Mouse (Mus musculus) limb, embryonic 12.5 days (tissue): ENCODE data around the gene Wrap53. TPM values are rescaled to one million over a fixed set of nuclear protein-coding genes. Genes with fewer than 3 reads are reported as not detected.
A peak's percentile ranks its signal among the peaks of the same experiment; 100 is the strongest.
"Not testable (repeated sequence)": the region's sequence is repeated elsewhere in the genome, so short reads cannot be mapped to it uniquely, and the experiment has no call there.

Source experiments
- ATAC-seq: fragments of 200-750 bp; cut with Nextera tagmentation; 2 replicates; pipeline ENCODE4 v1.8.0; 2017; ENCODE audit warnings: low read depth, moderate TSS enrichment; ENCODE audit not compliant: insufficient number of reproducible peaks, insufficient read depth, low FRiP score, low TSS enrichment
- H3K27ac ChIP-seq: fragments of 300-500 bp; sonication (generic); 2 replicates; pipeline ENCODE4 v1.5.1; 2016; ENCODE audit warnings: mild to moderate bottlenecking, moderate library complexity
- H3K27me3 ChIP-seq: fragments of 300-500 bp; sonication (generic); 2 replicates; pipeline ENCODE4 v1.6.1; 2016; ENCODE audit warnings: mild to moderate bottlenecking, moderate library complexity
- H3K36me3 ChIP-seq: fragments of 300-500 bp; sonication (generic); 2 replicates; pipeline ENCODE4 v1.6.1; 2016; ENCODE audit warnings: mild to moderate bottlenecking, moderate library complexity
- H3K4me1 ChIP-seq: fragments of 300-500 bp; sonication (generic); replicated peaks from 2 replicates; pipeline ENCODE4 v1.6.1; 2016
- H3K4me2 ChIP-seq: fragments of 300-500 bp; sonication (generic); 2 replicates; pipeline ENCODE4 v1.6.1; 2016; ENCODE audit warnings: mild to moderate bottlenecking, moderate library complexity
- H3K4me3 ChIP-seq: fragments of 300-500 bp; sonication (generic); replicated peaks from 2 replicates; pipeline ENCODE4 v1.5.1; 2016; ENCODE audit warnings: mild to moderate bottlenecking
- H3K9ac ChIP-seq: fragments of 300-500 bp; sonication (generic); replicated peaks from 2 replicates; pipeline ENCODE4 v1.6.1; 2016; ENCODE audit warnings: mild to moderate bottlenecking, moderate library complexity
- H3K9me3 ChIP-seq: fragments of 300-500 bp; sonication (generic); 2 replicates; pipeline ENCODE4 v1.6.1; 2016; ENCODE audit warnings: mild to moderate bottlenecking, moderate library complexity
- WGBS: fragments of 180-500 bp; shearing (Covaris S2); methylation state at CpG from one replicate; pipeline ENCODE4 v1.1.7; 2016; 5-methylcytosine and 5-hydroxymethylcytosine counted together
- polyA plus RNA-seq: library from polyadenylated mRNA; unstranded; fragments of >200 nt; fragmentation: Nextera tagmentation; extraction: Ambion mirVana; gene quantifications from 2 replicates; pipeline ENCODE4 v1.2.1, GENCODE M21; 2016

Gene Wrap53
- polyA plus RNA-seq, 1 experiment from 2014 or later, result 39.0 TPM

DNA sequence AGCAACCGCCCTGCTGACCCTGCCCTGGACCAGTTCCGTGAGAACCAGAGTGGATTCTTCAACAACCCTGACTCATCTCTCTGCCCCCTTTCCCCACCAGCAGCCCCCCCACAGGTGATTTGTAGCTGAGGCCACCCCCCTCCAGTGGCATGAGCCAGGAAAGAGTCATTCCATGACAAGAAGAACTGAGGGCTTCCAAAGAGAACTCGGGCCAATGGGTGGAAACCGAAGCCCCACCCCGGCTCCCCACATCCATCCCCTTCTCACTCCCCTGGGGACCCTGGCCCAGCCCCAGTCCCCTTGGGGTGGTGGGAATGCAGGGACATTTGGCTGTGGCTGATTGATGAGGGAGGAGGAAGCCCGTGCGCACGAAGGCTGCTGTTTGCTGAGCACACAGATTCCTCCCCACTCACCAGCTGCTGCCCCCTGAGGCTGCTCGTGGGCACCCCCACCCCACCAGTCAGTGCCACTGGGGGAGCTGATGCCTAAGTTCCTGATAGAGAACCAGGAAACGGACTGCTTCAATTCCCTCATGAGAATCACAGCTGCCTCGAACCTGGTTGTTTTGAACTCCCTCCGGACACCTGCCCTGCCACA lies 30.9 kb downstream of the Wrap53 start, which contains the start of gene Dnah2:
TSS of gene Dnah2 (minus strand) at position 51 of the 597 bp plus-strand sequence.
- H3K36me3 ChIP-seq, result 0 out of 2 replicates have a peak, but pooled peaks cover under 1% of the 10 kb centered on the region
- no peak within 1 kb of the TSS for H3K27ac ChIP-seq
- no peak for ATAC-seq
- 35% methylated on average over 12 of the region's 12 CpGs for WGBS
- H3K9ac ChIP-seq, result no peak within 1 kb of the TSS
- peaks cover 37% of the 10 kb centered on the region for H3K4me1 ChIP-seq
- H3K4me2 ChIP-seq, result no peak within 1 kb of the TSS
- no peak within 1 kb of the TSS for H3K4me3 ChIP-seq
- peaks cover 11% of the 10 kb centered on the region for H3K27me3 ChIP-seq
- H3K9me3 ChIP-seq, result no peaks in the 10 kb centered on the region

DNA sequence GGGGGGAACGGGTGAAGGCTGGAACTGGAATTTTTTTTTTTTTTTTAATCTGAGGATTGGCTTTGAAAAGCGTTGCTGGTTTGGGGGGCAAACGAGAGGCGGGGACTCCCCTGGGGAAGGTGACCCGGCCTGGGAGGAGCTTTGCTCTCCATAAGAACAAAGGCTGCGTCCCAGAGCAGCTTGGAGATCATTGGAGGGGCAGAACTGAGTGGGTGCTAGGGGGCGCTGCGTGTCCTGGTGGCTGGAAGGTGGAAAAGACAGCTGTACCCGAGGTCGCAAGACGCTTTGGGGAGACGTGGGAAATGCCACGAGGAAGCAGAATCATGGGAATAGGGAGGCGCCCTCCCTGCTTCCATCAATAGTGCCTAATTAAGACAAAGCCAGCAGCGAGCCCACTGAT lies 33.0 kb downstream of the Wrap53 start:
- Histone ChIP-seq H3K27ac (peak overlapping the region; percentile 95), H3K9me3 (no peaks in the 10 kb centered on the region), H3K4me3 (peak overlapping the region; percentile 49), H3K27me3 (peaks cover 11% of the 10 kb centered on the region), H3K9ac (peak overlapping the region; percentile 63), H3K4me2 (peak overlapping the region; percentile 83), H3K36me3 (no peaks in the 10 kb centered on the region), H3K4me1 (peaks cover 37% of the 10 kb centered on the region)
- WGBS, result 4% methylated on average over 15 of the region's 15 CpGs
- peak; percentile 13; the same call in 1 of the 2 replicates for ATAC-seq

- Histone ChIP-seq H3K36me3 (no peaks in the 10 kb centered on the region), H3K27me3 (peaks cover 11% of the 10 kb centered on the region), H3K4me3 (peak overlapping the region; percentile 49), H3K4me1 (peaks cover 37% of the 10 kb centered on the region), H3K4me2 (peak overlapping the region; percentile 83), H3K9ac (peak overlapping the region; percentile 63), H3K27ac (peak overlapping the region; percentile 95), H3K9me3 (no peaks in the 10 kb centered on the region)
- under 1% methylated on average over 44 of the region's 44 CpGs for WGBS
- ATAC-seq, result peak; percentile 63
These were observed 33.5 kb downstream of the Wrap53 start for GRCm38 (mm10) chr11:69546423-69547053.

DNA sequence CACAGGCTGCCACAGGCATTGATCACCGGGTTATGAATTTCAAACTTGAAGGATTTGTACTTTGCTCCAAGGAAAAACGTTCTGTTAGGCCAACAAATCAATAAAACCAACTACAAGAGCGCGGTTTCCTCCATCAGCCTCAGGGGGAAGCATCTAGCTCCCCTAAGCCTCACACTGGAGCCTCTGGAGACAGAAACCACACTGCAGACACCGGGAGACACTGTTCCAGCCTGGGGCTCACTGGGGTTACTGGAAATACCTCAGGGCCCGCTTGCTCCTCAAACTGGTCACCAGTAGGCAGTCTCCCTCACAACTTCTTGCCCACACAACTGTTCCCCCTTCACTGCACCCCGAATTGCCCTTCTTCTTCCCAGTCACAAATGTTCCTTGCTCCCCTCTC lies 34.1 kb downstream of the Wrap53 start:
- peak overlapping the region; percentile 83 for H3K4me2 ChIP-seq
- no peaks in the 10 kb centered on the region for H3K9me3 ChIP-seq
- 13% methylated on average over 7 of the region's 7 CpGs for WGBS
- peaks cover 37% of the 10 kb centered on the region for H3K4me1 ChIP-seq
- peaks cover 11% of the 10 kb centered on the region for H3K27me3 ChIP-seq
- no peak for ATAC-seq
- H3K4me3 ChIP-seq, result peak overlapping the region; percentile 49
- H3K9ac ChIP-seq, result peak overlapping the region; percentile 63; the same call in 1 of the 2 replicates
- H3K36me3 ChIP-seq, result no peaks in the 10 kb centered on the region
- peak overlapping the region; percentile 95 for H3K27ac ChIP-seq

- H3K4me3 ChIP-seq, result no peak overlapping the region
- H3K4me1 ChIP-seq, result peaks cover 39% of the 10 kb centered on the region
- H3K9ac ChIP-seq, result no peak overlapping the region
- ATAC-seq, result no peak
- WGBS, result 47% methylated on average over 3 of the region's 3 CpGs
- no peak overlapping the region for H3K4me2 ChIP-seq
- H3K36me3 ChIP-seq, result no peaks in the 10 kb centered on the region
- H3K27ac ChIP-seq, result 0 out of 2 replicates have a peak overlapping the region, but pooled peaks have one; percentile 12
- H3K27me3 ChIP-seq, result peaks cover 5% of the 10 kb centered on the region
- no peaks in the 10 kb centered on the region for H3K9me3 ChIP-seq
These were observed 36.5 kb downstream of the Wrap53 start for GRCm38 (mm10) chr11:69543598-69543997.

- H3K27ac ChIP-seq, H3K27me3 ChIP-seq, H3K9me3 ChIP-seq, H3K36me3 ChIP-seq, ATAC-seq, H3K4me3 ChIP-seq, H3K9ac ChIP-seq, H3K4me2 ChIP-seq: not testable (repeated sequence)
- WGBS, result 79% methylated on average over 3 of the region's 3 CpGs
- H3K4me1 ChIP-seq, result peaks cover 42% of the 10 kb centered on the region
These were observed 38.3 kb downstream of the Wrap53 start for GRCm38 (mm10) chr11:69541741-69542140.

GRCm38 (mm10) chr11:69540700-69541099 lies 39.4 kb downstream of the Wrap53 start:
- Histone ChIP-seq H3K4me3 (no peak overlapping the region), H3K36me3 (no peaks in the 10 kb centered on the region), H3K27me3 (no peaks in the 10 kb centered on the region; the same call in 1 of the 2 replicates), H3K4me1 (peaks cover 38% of the 10 kb centered on the region), H3K9ac (no peak overlapping the region), H3K9me3 (no peaks in the 10 kb centered on the region), H3K4me2 (no peak overlapping the region), H3K27ac (no peak overlapping the region)
- no peak for ATAC-seq
- WGBS, result 92% methylated on average over 2 of the region's 2 CpGs

DNA sequence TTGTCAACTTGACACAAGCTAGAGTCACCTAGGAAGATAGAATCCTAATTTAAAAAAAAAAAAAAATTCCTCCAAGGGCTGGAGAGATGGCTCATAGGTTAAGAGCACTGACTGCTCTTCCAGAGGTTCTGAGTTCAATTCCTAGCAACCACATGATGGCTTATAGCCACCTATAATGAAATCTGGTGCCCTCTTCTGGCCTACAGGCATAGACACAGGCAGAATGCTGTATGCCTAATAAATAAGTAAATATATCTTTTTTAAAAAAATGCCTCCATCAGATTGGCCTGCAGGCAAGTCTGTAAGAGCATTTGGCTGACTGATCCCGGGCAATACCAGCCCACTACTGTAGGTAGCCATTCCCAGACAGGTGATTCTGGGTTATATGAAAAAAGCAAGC lies 45.1 kb downstream of the Wrap53 start:
- no peak for ATAC-seq
- Histone ChIP-seq H3K9ac (no peak overlapping the region), H3K4me3 (no peak overlapping the region), H3K4me2 (no peak overlapping the region), H3K27ac (no peak overlapping the region), H3K27me3 (no peaks in the 10 kb centered on the region), H3K4me1 (peaks cover 24% of the 10 kb centered on the region), H3K36me3 (no peaks in the 10 kb centered on the region), H3K9me3 (no peaks in the 10 kb centered on the region)
- 68% methylated on average over 1 of the region's 1 CpGs for WGBS

- H3K9me3 ChIP-seq, result no peaks in the 10 kb centered on the region
- 76% methylated on average over 7 of the region's 7 CpGs for WGBS
- no peak overlapping the region for H3K27ac ChIP-seq
- H3K9ac ChIP-seq, result no peak overlapping the region
- no peak for ATAC-seq
- H3K4me1 ChIP-seq, result peaks cover 15% of the 10 kb centered on the region
- H3K36me3 ChIP-seq, result no peaks in the 10 kb centered on the region
- no peak overlapping the region for H3K4me3 ChIP-seq
- H3K27me3 ChIP-seq, result no peaks in the 10 kb centered on the region
- no peak overlapping the region for H3K4me2 ChIP-seq
These were observed 47.4 kb downstream of the Wrap53 start for GRCm38 (mm10) chr11:69532480-69533150.

- peaks cover 14% of the 10 kb centered on the region for H3K4me1 ChIP-seq
- not testable (repeated sequence) for H3K4me2 ChIP-seq, H3K9me3 ChIP-seq, H3K36me3 ChIP-seq, H3K9ac ChIP-seq, ATAC-seq, H3K27ac ChIP-seq, H3K4me3 ChIP-seq, H3K27me3 ChIP-seq
- WGBS, result 90% methylated on average over 6 of the region's 6 CpGs
These were observed 49.3 kb downstream of the Wrap53 start for GRCm38 (mm10) chr11:69530755-69531154.

GRCm38 (mm10) chr11:69530281-69530680 lies 49.8 kb downstream of the Wrap53 start:
- not testable (repeated sequence) for H3K27ac ChIP-seq, H3K4me2 ChIP-seq, ATAC-seq, H3K4me3 ChIP-seq, H3K9me3 ChIP-seq, H3K27me3 ChIP-seq, H3K36me3 ChIP-seq, H3K9ac ChIP-seq
- H3K4me1 ChIP-seq, result peaks cover 13% of the 10 kb centered on the region
- WGBS, result 96% methylated on average over 3 of the region's 3 CpGs
